Mouse (Mus musculus) spleen, adult 2 months (tissue): Measurements from ENCODE around the gene Jmjd1c. TPM values are rescaled to one million over a fixed set of nuclear protein-coding genes. Genes with fewer than 3 reads are reported as not detected.

ENCODE experiments used
- DNase-seq, 2 experiments: peaks; one replicate each; pipeline versions ENCODE4 v3.0.0 to v3.0.0-alpha.2; 2012 to 2021; ENCODE audit warnings: low spot score in 2 of 2, low read depth in 1 of 2
- H3K27ac ChIP-seq: fragments of 200-500 bp; 2 replicates; pipeline ENCODE4 v1.5.1; 2012; ENCODE audit warnings: low read length, inconsistent platforms; ENCODE audit not compliant: insufficient read depth
- H3K27me3 ChIP-seq: fragments of 200-500 bp; 2 replicates; pipeline ENCODE4 v1.6.1; 2012; ENCODE audit warnings: mild to moderate bottlenecking, moderate library complexity, low read length, inconsistent platforms; ENCODE audit not compliant: control insufficient read depth, insufficient read depth
- H3K36me3 ChIP-seq: fragments of 200-500 bp; 2 replicates; pipeline ENCODE4 v1.6.1; 2012; ENCODE audit warnings: mild to moderate bottlenecking, low read length, inconsistent platforms; ENCODE audit not compliant: control insufficient read depth, insufficient read depth
- H3K4me1 ChIP-seq: fragments of 200-500 bp; 2 replicates; pipeline ENCODE4 v1.6.1; 2011; ENCODE audit warnings: inconsistent platforms; ENCODE audit not compliant: control insufficient read depth, insufficient read depth, insufficient read length
- H3K4me3 ChIP-seq: fragments of 200-500 bp; 2 replicates; pipeline ENCODE4 v1.5.1; 2011; ENCODE audit warnings: mild to moderate bottlenecking, inconsistent platforms; ENCODE audit not compliant: insufficient read depth, insufficient read length; ENCODE audit errors: extremely low read depth
- CTCF ChIP-seq: fragments of 200-500 bp; IDR thresholded peaks from 2 replicates; pipeline ENCODE4 v1.5.1; 2011; ENCODE audit warnings: mild to moderate bottlenecking, inconsistent platforms; ENCODE audit not compliant: insufficient read depth, insufficient read length, insufficient replicate concordance; ENCODE audit errors: extremely low read depth
- POLR2A ChIP-seq: fragments of 200-500 bp; IDR thresholded peaks from 2 replicates; pipeline ENCODE4 v1.6.1; 2011; ENCODE audit warnings: low read depth, low read length, inconsistent platforms
- WGBS: fragments of 180-500 bp; shearing (Covaris S2); methylation state at CpG from one replicate; pipeline ENCODE4 v1.1.7; 2018; 5-methylcytosine and 5-hydroxymethylcytosine counted together
- polyA plus RNA-seq: library from polyadenylated mRNA; depleted of rRNA; stranded (reverse); fragments of >200 nt; gene quantifications from 2 replicates; pipeline ENCODE4 v1.2.3, GENCODE M21; 2012

Jmjd1c gene
- polyA plus RNA-seq, 1 experiment: 14.4 TPM

DNA sequence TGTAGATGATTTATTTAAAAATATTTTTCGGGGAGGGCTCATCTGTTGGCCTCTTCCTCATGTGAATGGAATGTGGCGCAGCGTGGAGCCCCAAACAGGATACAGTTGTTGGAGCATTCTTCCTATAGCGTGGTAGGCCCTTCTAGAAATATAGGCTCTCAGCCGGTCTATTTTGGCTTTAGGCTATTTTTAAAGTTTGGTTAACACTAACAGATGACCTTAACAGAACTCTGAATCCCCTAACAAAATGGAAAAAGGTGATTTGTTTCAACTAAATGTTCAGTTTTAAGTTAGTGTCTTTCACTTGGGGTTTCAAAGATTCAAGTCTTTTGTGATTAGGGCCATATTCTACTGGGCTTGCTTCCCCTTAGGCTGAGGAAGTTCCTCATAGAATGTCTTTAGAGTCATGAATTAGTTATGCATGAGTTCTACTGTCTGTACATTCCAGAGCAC lies 91.1 kb downstream of the Jmjd1c start:
- H3K4me3 ChIP-seq: peak overlapping the region; percentile 54
- peak overlapping the region; percentile 80 for H3K27ac ChIP-seq
- no peak for DNase-seq
- 0% methylated on average over 5 of the region's 5 CpGs for WGBS
- TF ChIP-seq CTCF (no peak), POLR2A (no peak)
- peaks cover 4% of the 10 kb centered on the region; the same call in 1 of the 2 replicates for H3K4me1 ChIP-seq
- H3K27me3 ChIP-seq: no peaks in the 10 kb centered on the region
- peaks cover 3% of the 10 kb centered on the region for H3K36me3 ChIP-seq

DNA sequence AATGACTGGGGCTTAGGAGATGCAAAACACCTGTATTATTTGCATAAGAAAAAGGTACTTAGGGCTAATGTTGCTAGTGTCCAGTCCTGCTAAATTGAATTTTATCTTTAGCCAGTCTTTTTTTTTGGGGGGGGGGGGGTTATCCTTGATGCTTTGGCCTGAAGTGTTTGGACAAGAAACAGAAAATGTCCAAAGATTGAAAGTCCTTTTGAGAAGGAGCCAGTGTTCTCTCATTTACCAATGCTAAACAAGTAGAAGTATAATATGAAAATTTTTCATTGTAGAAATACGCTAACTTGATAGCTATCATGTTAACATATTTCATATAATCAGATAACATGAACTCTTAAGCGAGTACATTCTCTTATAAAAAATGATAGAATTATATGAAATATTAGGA lies 92.0 kb downstream of the Jmjd1c start:
- H3K27ac ChIP-seq: no peak overlapping the region
- no peak for DNase-seq
- WGBS: 50% methylated on average over 2 of the region's 2 CpGs
- TF ChIP-seq POLR2A (no peak), CTCF (no peak)
- peaks cover 4% of the 10 kb centered on the region; the same call in 1 of the 2 replicates for H3K4me1 ChIP-seq
- H3K27me3 ChIP-seq: no peaks in the 10 kb centered on the region
- H3K4me3 ChIP-seq: peak overlapping the region; percentile 18; the same call in 1 of the 2 replicates
- peaks cover 6% of the 10 kb centered on the region for H3K36me3 ChIP-seq

- no peak overlapping the region for H3K4me3 ChIP-seq
- peaks cover 7% of the 10 kb centered on the region; the same call in 1 of the 2 replicates for H3K4me1 ChIP-seq
- TF ChIP-seq POLR2A: no peak
- no peak for TF ChIP-seq CTCF
- H3K27me3 ChIP-seq: no peaks in the 10 kb centered on the region
- H3K27ac ChIP-seq: peak overlapping the region; percentile 7
- DNase-seq: peak in 1 of 2 experiments; percentile 19
- H3K36me3 ChIP-seq: peaks cover 6% of the 10 kb centered on the region
Measured at GRCm38 (mm10) chr10:67189057-67189456, 93.1 kb downstream of the Jmjd1c start.

DNA sequence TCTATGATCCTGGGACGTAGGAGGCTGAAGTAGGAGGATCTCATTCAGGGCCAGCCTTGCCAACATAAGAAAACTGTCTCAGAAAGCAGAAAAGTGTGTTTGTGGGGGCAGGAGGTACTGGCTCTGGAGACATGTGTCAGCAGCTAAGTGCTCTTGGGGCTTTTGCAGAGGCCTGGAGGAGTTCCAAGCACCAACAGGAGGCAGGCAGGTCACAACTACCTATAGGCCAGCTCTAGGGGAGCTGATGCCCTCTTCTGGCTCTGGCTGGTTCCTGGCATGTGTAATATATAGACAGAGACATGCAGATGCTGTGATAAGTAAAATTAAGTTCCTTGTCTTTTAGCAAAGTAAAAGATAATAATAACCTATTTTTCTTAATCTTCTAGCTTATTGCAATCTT lies 94.3 kb downstream of the Jmjd1c start:
- WGBS: 84% methylated on average over 1 of the region's 1 CpGs
- H3K4me3 ChIP-seq: no peak overlapping the region
- peak in 1 of 2 experiments; percentile 44 for DNase-seq
- H3K27ac ChIP-seq: 0 out of 2 replicates have a peak overlapping the region, but pooled peaks have one; percentile 9
- no peaks in the 10 kb centered on the region for H3K27me3 ChIP-seq
- H3K4me1 ChIP-seq: peaks cover 10% of the 10 kb centered on the region; the same call in 1 of the 2 replicates
- TF ChIP-seq CTCF (peak; percentile 35; the same call in 1 of the 2 replicates), POLR2A (no peak)
- H3K36me3 ChIP-seq: peaks cover 6% of the 10 kb centered on the region

- TF ChIP-seq POLR2A (no peak), CTCF (peak; percentile 42; the same call in 1 of the 2 replicates)
- Histone ChIP-seq H3K27me3 (no peaks in the 10 kb centered on the region), H3K4me3 (no peak overlapping the region), H3K27ac (no peak overlapping the region), H3K36me3 (peaks cover 6% of the 10 kb centered on the region), H3K4me1 (peaks cover 10% of the 10 kb centered on the region; the same call in 1 of the 2 replicates)
- WGBS: 93% methylated on average over 3 of the region's 3 CpGs
- no peak for DNase-seq
Measured at GRCm38 (mm10) chr10:67192366-67192765, 96.4 kb downstream of the Jmjd1c start.

DNA sequence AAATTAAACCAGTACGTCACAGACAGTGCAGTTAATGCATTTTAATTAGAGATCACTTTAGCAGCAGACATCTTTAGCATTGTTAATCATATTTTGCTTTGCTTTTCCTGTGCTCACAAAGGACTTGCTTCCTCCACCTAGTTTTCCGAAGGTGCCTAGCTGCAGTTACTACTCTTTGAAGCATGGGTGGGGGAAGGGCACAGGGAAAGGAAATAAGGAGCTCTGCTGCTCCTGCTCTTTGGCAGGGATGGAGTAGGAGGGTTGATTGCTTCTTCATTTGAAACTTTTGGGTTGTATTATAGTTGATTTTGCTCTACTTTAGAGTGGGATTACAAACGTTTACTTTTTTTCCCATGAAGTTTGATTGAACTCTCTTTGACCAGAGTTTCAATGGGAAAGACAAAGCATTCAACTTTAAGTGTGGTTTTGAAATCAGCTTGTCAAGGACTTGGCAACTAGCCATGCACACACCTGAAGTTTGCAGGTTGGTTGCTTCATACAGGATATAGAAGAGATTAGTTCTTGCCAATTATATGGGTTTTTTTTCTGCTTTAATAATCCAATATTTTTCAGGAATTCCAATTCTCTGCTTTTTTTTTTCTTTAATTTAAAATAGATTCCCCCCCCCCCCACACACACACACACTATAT lies 97.2 kb downstream of the Jmjd1c start:
- Histone ChIP-seq H3K27ac (no peak overlapping the region), H3K4me1 (peaks cover 10% of the 10 kb centered on the region), H3K27me3 (no peaks in the 10 kb centered on the region), H3K36me3 (peaks cover 6% of the 10 kb centered on the region), H3K4me3 (no peak overlapping the region)
- TF ChIP-seq POLR2A (no peak), CTCF (no peak)
- no peak for DNase-seq
- WGBS: 82% methylated on average over 3 of the region's 3 CpGs

DNA sequence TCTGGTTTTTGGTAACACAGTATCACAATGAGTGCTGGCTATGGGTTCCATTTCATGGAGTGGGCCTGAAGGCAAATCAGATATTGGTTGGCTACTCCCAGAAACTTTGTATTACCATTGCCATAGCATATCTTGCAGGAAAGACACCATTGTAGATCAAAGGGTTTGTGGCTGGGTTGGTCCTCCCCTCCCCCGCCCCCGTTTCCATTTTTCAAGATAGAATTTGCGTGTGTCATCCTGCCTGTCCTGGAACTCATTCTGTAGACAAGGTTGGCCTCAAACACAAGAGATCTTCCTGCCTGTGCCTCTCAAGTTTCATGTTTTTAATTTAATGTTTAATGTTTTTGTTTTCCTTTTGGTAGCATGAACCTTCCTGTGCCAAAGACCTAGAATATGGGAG lies 98.1 kb downstream of the Jmjd1c start:
- TF ChIP-seq CTCF (no peak), POLR2A (no peak)
- Histone ChIP-seq H3K4me3 (no peak overlapping the region), H3K27ac (no peak overlapping the region), H3K4me1 (peaks cover 9% of the 10 kb centered on the region), H3K27me3 (no peaks in the 10 kb centered on the region), H3K36me3 (peaks cover 6% of the 10 kb centered on the region)
- DNase-seq: no peak
- WGBS: 67% methylated on average over 3 of the region's 3 CpGs
